Comparison of ENCODE assay signal across 22 mouse cellular contexts in genomic region chr11:84966696-84967095, GRCm38 (mm10). TPM values are rescaled to one million over a fixed set of nuclear protein-coding genes. Genes with fewer than 3 reads are reported as not detected.
A peak's percentile ranks its signal among the peaks of the same experiment; 100 is the strongest.
DNase-seq lines count a peak whose midpoint lies in the region; ATAC-seq and TF ChIP-seq lines count a peak whose summit lies in the region.
"Had no signal": no experiment of that assay in that cellular context is flagged by ENCODE, and none has a peak within 500 bp of the region (broad histone marks: within the 10 kb centered on the region; RNA-seq: fewer than 3 reads in every experiment).

No protein-coding gene starts in this region.

- no peak overlapping the region for H3K4me2 ChIP-seq in lung, postnatal 0 days (replicated peaks; ENCODE audit: low read depth, low read length)
- H3K4me2 ChIP-seq: forebrain, embryonic 15.5 days; heart, embryonic 15.5 days; stomach, embryonic 15.5 days had no signal

- no peak for TF ChIP-seq EP300 in heart, adult 2 months (IDR thresholded peaks at IDR 0.05; ENCODE audit: insufficient read depth, low read depth, low read length)
- no peak for TF ChIP-seq EP300 in lung, postnatal 0 days (IDR thresholded peaks at IDR 0.05)

- H3K36me3 ChIP-seq in heart, adult 2 months (ENCODE audit: control insufficient read depth, insufficient read depth, low read length), result no peaks in the 10 kb centered on the region
- no peaks in the 10 kb centered on the region for H3K36me3 ChIP-seq in lung, postnatal 0 days (ENCODE audit: insufficient read depth, low read length)
- no peaks in the 10 kb centered on the region for H3K36me3 ChIP-seq in embryonic facial prominence, embryonic 10.5 days (replicated peaks)
- H3K36me3 ChIP-seq: forebrain, embryonic 15.5 days; heart, embryonic 15.5 days; stomach, embryonic 15.5 days had no signal

- no peak for ATAC-seq in lung, postnatal 0 days
- ATAC-seq: forebrain, embryonic 15.5 days had no signal

- TF ChIP-seq POLR2A in cerebellum, adult 2 months (IDR thresholded peaks at IDR 0.05; ENCODE audit: borderline replicate concordance, insufficient read depth, low read length), result no peak
- TF ChIP-seq POLR2A in heart, adult 2 months (IDR thresholded peaks at IDR 0.05; ENCODE audit: insufficient read depth, low read depth, low read length), result no peak

- no peak overlapping the region for H3K4me3 ChIP-seq in cerebellum, adult 2 months (replicated peaks; ENCODE audit: insufficient read depth, low read depth, low read length)
- no peak overlapping the region for H3K4me3 ChIP-seq in heart, adult 2 months
- H3K4me3 ChIP-seq in lung, postnatal 0 days (ENCODE audit: low read depth, low read length), result no peak overlapping the region
- H3K4me3 ChIP-seq in embryonic facial prominence, embryonic 10.5 days, result no peak overlapping the region
- H3K4me3 ChIP-seq: forebrain, embryonic 15.5 days; gastrocnemius, adult 2 months; heart, embryonic 15.5 days; stomach, embryonic 15.5 days had no signal

- intact Hi-C loops in heart, adult 2 months (cut with DNase I), result no loop called here
- intact Hi-C loops in heart, postnatal 25 days (cut with DNase I), result no loop called here

- DNase-seq in cerebellum, adult 2 months, result no peak
- DNase-seq in cerebellum, adult 11 months, result no peak
- DNase-seq in heart, adult 2 months, result no peak
- no peak for DNase-seq in heart, postnatal 25 days (ENCODE audit: low spot score)
- DNase-seq in lung, postnatal 0 days (ENCODE audit: low spot score), result no peak
- DNase-seq in lung, postnatal 25 days (ENCODE audit: low spot score), result no peak
- no peak for DNase-seq in embryonic facial prominence, embryonic 10.5 days (ENCODE audit: low spot score)
- no peak for DNase-seq in cerebellum, adult 11-12 months
- DNase-seq: adrenal gland, adult 2 months; gastrocnemius, adult 2 months; kidney, adult 11 months; layer of hippocampus, postnatal 36 days; liver; lung, postnatal 10 days; right cerebral cortex, postnatal 14 days; thymus, adult 2 months had no signal

- TF ChIP-seq CTCF in cerebellum, adult 2 months (IDR thresholded peaks at IDR 0.05; ENCODE audit: borderline replicate concordance, insufficient read depth, low read depth, low read length), result no peak
- TF ChIP-seq CTCF in heart, adult 2 months (IDR thresholded peaks at IDR 0.05), result no peak
- no peak for TF ChIP-seq CTCF in lung, postnatal 0 days (IDR thresholded peaks at IDR 0.05)

- H3K9ac ChIP-seq in heart, adult 2 months (ENCODE audit: low read depth, low read length), result no peak overlapping the region
- no peak overlapping the region for H3K9ac ChIP-seq in lung, postnatal 0 days (replicated peaks; ENCODE audit: low read depth)
- H3K9ac ChIP-seq: forebrain, embryonic 15.5 days; heart, embryonic 15.5 days; stomach, embryonic 15.5 days had no signal

- no peaks in the 10 kb centered on the region for H3K79me2 ChIP-seq in heart, adult 2 months (replicated peaks; ENCODE audit: control insufficient read depth, insufficient read depth, low read length)

- H3K4me1 ChIP-seq in cerebellum, adult 2 months (ENCODE audit: control insufficient read depth, insufficient read depth, low read length), result peaks cover 55% of the 10 kb centered on the region
- peaks cover 19% of the 10 kb centered on the region for H3K4me1 ChIP-seq in heart, adult 2 months (ENCODE audit: control insufficient read depth, insufficient read depth, low read length)
- H3K4me1 ChIP-seq in lung, postnatal 0 days (ENCODE audit: insufficient read depth, low read depth, low read length), result peaks cover 6% of the 10 kb centered on the region; the same call in 1 of the 2 replicates
- peaks cover 35% of the 10 kb centered on the region for H3K4me1 ChIP-seq in embryonic facial prominence, embryonic 10.5 days

- no peaks in the 10 kb centered on the region for H3K9me3 ChIP-seq in lung, postnatal 0 days (ENCODE audit: low read length)
- H3K9me3 ChIP-seq in embryonic facial prominence, embryonic 10.5 days, result no peaks in the 10 kb centered on the region
- H3K9me3 ChIP-seq: forebrain, embryonic 15.5 days; heart, embryonic 15.5 days; stomach, embryonic 15.5 days had no signal

- 64% methylated on average over 4 of the region's 4 CpGs for WGBS in cerebellum, adult 2 months
- 47% methylated on average over 4 of the region's 4 CpGs for WGBS in heart, adult 2 months
- 52% methylated on average over 4 of the region's 4 CpGs for WGBS in lung, postnatal 0 days
- WGBS in embryonic facial prominence, embryonic 10.5 days, result 68% methylated on average over 4 of the region's 4 CpGs

- H3K27ac ChIP-seq in cerebellum, adult 2 months (ENCODE audit: insufficient read depth, low read length), result peak overlapping the region; percentile 25; the same call in 1 of the 2 replicates
- H3K27ac ChIP-seq in heart, adult 2 months, result 0 out of 2 replicates have a peak overlapping the region, but pooled peaks have one; percentile 33
- H3K27ac ChIP-seq in lung, postnatal 0 days (ENCODE audit: low read length), result peak overlapping the region; percentile 26; the same call in 1 of the 2 replicates
- peak overlapping the region; percentile 75 for H3K27ac ChIP-seq in embryonic facial prominence, embryonic 10.5 days (replicated peaks)
- H3K27ac ChIP-seq: forebrain, embryonic 15.5 days; gastrocnemius, adult 2 months; heart, embryonic 15.5 days; stomach, embryonic 15.5 days had no signal

- H3K27me3 ChIP-seq in cerebellum, adult 2 months (ENCODE audit: control insufficient read depth, insufficient read depth, low read length), result no peaks in the 10 kb centered on the region
- H3K27me3 ChIP-seq in heart, adult 2 months (ENCODE audit: control insufficient read depth, insufficient read depth, low read length), result no peaks in the 10 kb centered on the region
- no peaks in the 10 kb centered on the region for H3K27me3 ChIP-seq in lung, postnatal 0 days (replicated peaks; ENCODE audit: insufficient read depth, low read length)
- H3K27me3 ChIP-seq in embryonic facial prominence, embryonic 10.5 days (replicated peaks; ENCODE audit: low read depth, poor library complexity, severe bottlenecking), result no peaks in the 10 kb centered on the region
- H3K27me3 ChIP-seq: forebrain, embryonic 15.5 days; heart, embryonic 15.5 days; stomach, embryonic 15.5 days had no signal

RNA-seq across cellular contexts. Expression of gene Car4, which starts 9.1 kb away (rescaled TPM):
- polyA plus RNA-seq in cerebellum, adult 2 months (2012; rRNA removed), result 187 and 208 TPM in 2 replicates
- total RNA-seq in heart, adult 2 months (2021), result 10 to 100 TPM; 29.3 to 40.9 TPM
- 23.0 and 40.2 TPM in 2 replicates for polyA plus RNA-seq in heart, adult 2 months (2012; rRNA removed)
- total RNA-seq in heart, postnatal 25 days (2021), result 10 to 100 TPM; 32.8 to 47.4 TPM
- 172 and 190 TPM in 2 replicates for polyA plus RNA-seq in lung, postnatal 0 days (2015; fragmentation: Nextera tagmentation; extraction: Ambion mirVana)
- polyA plus RNA-seq in embryonic facial prominence, embryonic 10.5 days (2016; fragmentation: Nextera tagmentation; extraction: Ambion mirVana), result 2.9 and 5.1 TPM in 2 replicates
- total RNA-seq: megakaryocyte, adult 5-6 weeks; neutrophil, adult 5-6 weeks had no signal
- polyA plus RNA-seq: liver, embryonic 16.5 days had no signal

RNA-seq across cellular contexts. Expression of gene Znhit3, which starts 50.5 kb away (rescaled TPM):
- polyA plus RNA-seq in cerebellum, adult 2 months (2012; rRNA removed), result 44.7 and 47.5 TPM in 2 replicates
- total RNA-seq in heart, adult 2 months (2021), result 10 to 100 TPM in 1 of 2 experiments, 1 to 10 TPM in 1; 8.7 to 11.6 TPM
- polyA plus RNA-seq in heart, adult 2 months (2012; rRNA removed), result 8.8 and 13.0 TPM in 2 replicates
- 10 to 100 TPM in 1 of 2 experiments, 1 to 10 TPM in 1; 7.6 to 10.2 TPM for total RNA-seq in heart, postnatal 25 days (2021)
- polyA plus RNA-seq in lung, postnatal 0 days (2015; fragmentation: Nextera tagmentation; extraction: Ambion mirVana), result 24.1 and 27.5 TPM in 2 replicates
- 89.1 and 96.8 TPM in 2 replicates for polyA plus RNA-seq in embryonic facial prominence, embryonic 10.5 days (2016; fragmentation: Nextera tagmentation; extraction: Ambion mirVana)

Comparison
In these comparisons a context has a peak if more than half of its experiments do, and no peak if none do; other contexts are left out.
1. H3K27ac ChIP-seq: peak in every context shown above with its lines; median percentile 75 in embryonic facial prominence, embryonic 10.5 days; 33 in heart, adult 2 months; 26 in lung, postnatal 0 days; 25 in cerebellum, adult 2 months.